Mouse (Mus musculus): ENCODE results near the gene Slc9a1. TPM values are rescaled to one million over a fixed set of nuclear protein-coding genes. Genes with fewer than 3 reads are reported as not detected.

Slc9a1 gene
- polyA plus RNA-seq, 1 experiment from 2014 or later, result 9.2 TPM

GRCm38 (mm10) chr4:133344112-133344511 lies 25.4 kb upstream of the Slc9a1 start:
- Histone ChIP-seq H3K4me1 (ENCODE audit: control insufficient read depth, insufficient read depth, low read length) (peaks cover 2% of the 10 kb centered on the region; the same call in 1 of the 2 replicates), H3K4me2 (ENCODE audit: low read depth, low read length) (no peak overlapping the region), H3K27me3 (replicated peaks; ENCODE audit: control insufficient read depth, insufficient read depth, low read length) (no peaks in the 10 kb centered on the region), H3K27ac (replicated peaks; ENCODE audit: low read depth, low read length) (no peak overlapping the region), H3K36me3 (ENCODE audit: control insufficient read depth, insufficient read depth, low read length) (no peaks in the 10 kb centered on the region), H3K9me3 (ENCODE audit: control insufficient read depth, low read length) (no peaks in the 10 kb centered on the region), H3K4me3 (ENCODE audit: low read depth, low read length) (no peak overlapping the region), H3K9ac (ENCODE audit: low read depth, low read length) (no peak overlapping the region)
- no peak for DNase-seq (ENCODE audit: low spot score)
- 11% methylated on average over 4 of the region's 4 CpGs for WGBS
- ATAC-seq (ENCODE audit: low read depth), result no peak

- Histone ChIP-seq H3K4me2 (ENCODE audit: low read depth, low read length) (no peak overlapping the region), H3K27ac (replicated peaks; ENCODE audit: low read depth, low read length) (no peak overlapping the region), H3K27me3 (replicated peaks; ENCODE audit: control insufficient read depth, insufficient read depth, low read length) (no peaks in the 10 kb centered on the region), H3K9me3 (ENCODE audit: control insufficient read depth, low read length) (no peaks in the 10 kb centered on the region), H3K36me3 (ENCODE audit: control insufficient read depth, insufficient read depth, low read length) (no peaks in the 10 kb centered on the region), H3K4me1 (ENCODE audit: control insufficient read depth, insufficient read depth, low read length) (peaks cover 2% of the 10 kb centered on the region; the same call in 1 of the 2 replicates), H3K4me3 (ENCODE audit: low read depth, low read length) (no peak overlapping the region), H3K9ac (ENCODE audit: low read depth, low read length) (no peak overlapping the region)
- 87% methylated on average over 6 of the region's 6 CpGs for WGBS
- ATAC-seq (ENCODE audit: low read depth) (no peak), DNase-seq (ENCODE audit: low spot score) (no peak)
Observed at GRCm38 (mm10) chr4:133345702-133346101, 23.8 kb upstream of the Slc9a1 start.

DNA sequence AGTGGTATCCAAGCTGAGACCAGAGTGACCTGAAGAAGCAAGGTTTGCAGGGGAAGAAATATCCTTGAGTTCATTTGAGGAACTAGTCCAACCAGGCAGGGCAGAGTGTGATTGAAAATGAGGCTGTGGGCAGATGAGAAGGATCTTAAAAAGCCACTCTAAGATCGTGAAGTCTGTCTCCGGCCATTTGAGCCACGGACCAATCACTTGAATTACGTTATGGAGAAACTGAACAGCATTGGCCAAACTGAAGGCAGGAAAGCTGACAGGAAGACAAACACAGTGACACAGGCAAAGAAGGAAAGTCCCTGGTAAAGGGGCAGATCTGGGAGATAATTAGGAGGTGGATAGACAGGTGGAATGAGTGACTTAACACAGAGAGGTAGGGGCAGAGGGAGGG lies 22.9 kb upstream of the Slc9a1 start:
- Histone ChIP-seq H3K27me3 (replicated peaks; ENCODE audit: control insufficient read depth, insufficient read depth, low read length) (no peaks in the 10 kb centered on the region), H3K9ac (ENCODE audit: low read depth, low read length) (no peak overlapping the region), H3K27ac (replicated peaks; ENCODE audit: low read depth, low read length) (no peak overlapping the region), H3K36me3 (ENCODE audit: control insufficient read depth, insufficient read depth, low read length) (no peaks in the 10 kb centered on the region), H3K4me3 (ENCODE audit: low read depth, low read length) (no peak overlapping the region), H3K9me3 (ENCODE audit: control insufficient read depth, low read length) (no peaks in the 10 kb centered on the region), H3K4me2 (ENCODE audit: low read depth, low read length) (no peak overlapping the region), H3K4me1 (ENCODE audit: control insufficient read depth, insufficient read depth, low read length) (peaks cover 2% of the 10 kb centered on the region; the same call in 1 of the 2 replicates)
- WGBS, result 68% methylated on average over 4 of the region's 4 CpGs
- ATAC-seq (ENCODE audit: low read depth) (no peak), DNase-seq (ENCODE audit: low spot score) (no peak)

DNA sequence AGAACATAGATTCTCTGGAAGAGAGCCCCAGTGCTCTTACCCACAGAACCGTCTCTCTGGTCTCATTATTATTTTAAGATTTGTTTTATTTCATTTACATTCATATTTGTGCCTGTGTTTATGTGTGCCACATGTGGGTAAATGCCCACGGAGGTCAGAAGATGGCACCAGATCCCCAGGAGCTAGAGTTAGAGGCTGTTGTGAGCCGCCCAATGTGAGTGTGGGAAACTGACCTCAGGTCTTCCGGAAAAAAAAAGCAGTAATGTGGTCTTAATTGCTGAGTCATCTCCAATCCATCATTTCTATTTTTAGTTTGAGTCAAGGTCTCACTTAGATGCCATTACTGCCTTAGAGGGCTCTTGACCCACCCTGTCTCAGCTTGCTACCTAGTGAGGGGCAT lies 21.9 kb upstream of the Slc9a1 start:
- DNase-seq (ENCODE audit: low spot score), result no peak
- ATAC-seq (ENCODE audit: low read depth), result no peak
- Histone ChIP-seq H3K4me3 (ENCODE audit: low read depth, low read length) (no peak overlapping the region), H3K9me3 (ENCODE audit: control insufficient read depth, low read length) (no peaks in the 10 kb centered on the region), H3K27me3 (replicated peaks; ENCODE audit: control insufficient read depth, insufficient read depth, low read length) (no peaks in the 10 kb centered on the region), H3K4me2 (ENCODE audit: low read depth, low read length) (no peak overlapping the region), H3K36me3 (ENCODE audit: control insufficient read depth, insufficient read depth, low read length) (no peaks in the 10 kb centered on the region), H3K4me1 (ENCODE audit: control insufficient read depth, insufficient read depth, low read length) (peaks cover 2% of the 10 kb centered on the region; the same call in 1 of the 2 replicates), H3K27ac (replicated peaks; ENCODE audit: low read depth, low read length) (no peak overlapping the region), H3K9ac (ENCODE audit: low read depth, low read length) (no peak overlapping the region)
- 64% methylated on average over 4 of the region's 4 CpGs for WGBS

DNA sequence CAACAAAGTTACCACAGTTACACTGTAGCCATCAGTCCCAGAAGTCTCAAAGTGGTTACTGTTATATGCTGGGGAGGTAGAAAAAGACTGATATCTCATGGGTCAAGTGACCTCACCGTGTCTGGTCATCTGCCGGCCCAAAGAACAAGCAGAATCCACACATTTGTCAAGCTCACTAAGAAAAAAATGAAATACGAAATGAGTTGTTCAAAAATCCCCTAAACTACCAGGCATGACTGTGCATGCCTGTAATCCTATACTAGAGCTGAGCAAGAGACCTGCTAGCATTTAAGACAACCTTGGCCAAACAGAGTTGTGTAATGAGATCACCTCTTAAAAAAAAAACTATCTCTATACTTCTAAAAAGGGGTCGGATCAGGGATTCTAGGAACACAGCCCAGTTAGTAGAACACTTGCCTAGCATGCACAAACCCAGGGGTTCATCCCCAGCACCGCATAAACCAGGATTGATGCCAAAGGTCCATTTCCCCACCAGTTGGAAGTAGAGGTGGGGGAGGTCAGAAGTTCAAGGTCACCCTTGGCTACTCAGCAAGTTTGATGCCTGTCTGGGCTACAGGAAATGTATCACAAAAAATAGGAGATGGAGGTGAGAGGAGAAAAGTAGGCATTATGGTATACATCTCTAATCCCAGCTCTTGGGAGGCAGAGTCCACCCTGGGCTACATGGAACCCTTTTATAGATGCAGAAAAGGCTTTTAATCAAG lies 21.3 kb upstream of the Slc9a1 start:
- Histone ChIP-seq H3K4me2 (ENCODE audit: low read depth, low read length) (no peak overlapping the region), H3K9me3 (ENCODE audit: control insufficient read depth, low read length) (no peaks in the 10 kb centered on the region), H3K4me3 (ENCODE audit: low read depth, low read length) (no peak overlapping the region), H3K36me3 (ENCODE audit: control insufficient read depth, insufficient read depth, low read length) (no peaks in the 10 kb centered on the region), H3K9ac (ENCODE audit: low read depth, low read length) (no peak overlapping the region), H3K27ac (replicated peaks; ENCODE audit: low read depth, low read length) (no peak overlapping the region), H3K27me3 (replicated peaks; ENCODE audit: control insufficient read depth, insufficient read depth, low read length) (no peaks in the 10 kb centered on the region), H3K4me1 (ENCODE audit: control insufficient read depth, insufficient read depth, low read length) (peaks cover 2% of the 10 kb centered on the region; the same call in 1 of the 2 replicates)
- DNase-seq (ENCODE audit: low spot score) (no peak), ATAC-seq (ENCODE audit: low read depth) (no peak)
- 73% methylated on average over 5 of the region's 5 CpGs for whole genome bisulfite sequencing

DNA sequence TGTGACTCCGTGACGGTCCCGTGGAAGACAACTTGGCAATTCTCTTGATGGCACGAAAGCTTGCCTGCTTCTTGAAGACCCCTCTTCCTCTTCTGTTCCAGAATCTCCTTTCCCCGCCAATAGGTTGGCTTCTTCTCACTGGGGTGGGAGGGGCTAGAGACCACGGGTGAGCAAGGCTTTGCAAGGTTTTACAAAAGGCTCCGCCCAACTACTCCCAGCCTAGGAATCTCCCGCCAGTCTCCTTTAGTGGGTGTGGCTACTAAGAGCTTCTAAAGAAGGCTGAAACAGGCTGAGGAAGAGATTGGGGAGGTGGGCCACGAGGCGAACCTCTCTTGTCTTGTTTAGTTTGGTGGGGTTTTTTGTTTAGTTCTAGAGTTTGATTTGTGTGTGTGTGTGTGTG lies 16.7 kb upstream of the Slc9a1 start:
- no peak for ATAC-seq (ENCODE audit: low read depth)
- 77% methylated on average over 10 of the region's 10 CpGs for WGBS

DNA sequence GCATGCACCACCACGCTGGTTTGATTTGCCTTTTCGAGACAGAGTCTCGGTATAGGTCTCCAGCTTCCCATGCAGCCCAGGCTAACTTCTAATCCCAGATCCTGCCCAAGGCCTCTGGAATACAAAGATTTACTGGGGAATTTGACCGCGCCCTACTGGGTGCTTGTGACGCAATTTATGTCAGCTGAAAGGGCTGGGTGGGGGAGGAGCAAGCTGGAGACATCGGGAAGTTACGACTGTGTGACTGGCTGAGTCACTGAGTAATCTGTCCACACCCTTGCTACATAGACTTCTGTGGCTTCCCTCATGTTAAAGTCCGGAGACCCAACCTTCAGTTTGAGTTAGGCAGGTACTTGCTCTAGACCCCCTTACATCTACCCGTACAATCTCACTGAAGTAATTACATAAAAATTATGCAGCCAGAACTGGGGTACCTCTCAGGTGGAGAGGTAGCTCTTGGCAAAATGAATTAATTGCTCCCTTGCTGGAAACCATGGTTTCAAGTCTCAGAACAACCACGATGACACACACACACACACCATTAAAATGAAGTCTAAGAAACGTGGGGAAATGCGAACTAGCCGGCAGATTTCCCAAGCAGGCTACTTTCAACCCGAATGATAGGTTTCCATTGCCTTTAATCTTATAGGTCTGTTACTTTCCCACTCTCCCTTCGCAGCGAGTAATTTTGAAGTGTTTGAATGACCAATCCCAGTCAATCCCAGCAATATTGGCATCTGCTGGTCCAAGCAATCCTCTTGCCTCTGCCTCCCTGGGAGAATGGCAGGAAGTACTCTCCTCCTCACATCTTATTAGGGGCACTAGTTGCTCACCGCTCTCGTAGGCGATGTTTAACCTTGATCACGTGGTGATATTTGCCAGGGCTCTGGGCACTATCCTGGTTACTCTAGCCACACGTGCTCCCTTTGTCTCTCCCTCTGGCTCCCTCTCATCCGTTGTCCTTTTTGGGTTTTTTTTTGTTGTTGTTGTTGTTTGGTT lies 15.8 kb upstream of the Slc9a1 start, which contains the start of gene Wdtc1:
TSS of gene Wdtc1 (minus strand) at position 115 of the 999 bp plus-strand sequence.
- Histone ChIP-seq H3K4me2 (ENCODE audit: low read depth, low read length) (no peak within 1 kb of the TSS), H3K27me3 (replicated peaks; ENCODE audit: control insufficient read depth, insufficient read depth, low read length) (no peaks in the 10 kb centered on the region), H3K4me1 (ENCODE audit: control insufficient read depth, insufficient read depth, low read length) (no peaks in the 10 kb centered on the region), H3K9me3 (ENCODE audit: control insufficient read depth, low read length) (no peaks in the 10 kb centered on the region), H3K36me3 (ENCODE audit: control insufficient read depth, insufficient read depth, low read length) (no peaks in the 10 kb centered on the region), H3K9ac (ENCODE audit: low read depth, low read length) (no peak within 1 kb of the TSS), H3K27ac (replicated peaks; ENCODE audit: low read depth, low read length) (no peak within 1 kb of the TSS), H3K4me3 (ENCODE audit: low read depth, low read length) (no peak within 1 kb of the TSS)
- 89% methylated on average over 23 of the region's 23 CpGs for WGBS
- no peak for ATAC-seq (ENCODE audit: low read depth)
- no peak for DNase-seq (ENCODE audit: low spot score)

More for the DNA sequence above, 16.7 kb upstream of the Slc9a1 start:
- Histone ChIP-seq H3K9me3 (ENCODE audit: control insufficient read depth, low read length) (no peaks in the 10 kb centered on the region), H3K27ac (replicated peaks; ENCODE audit: low read depth, low read length) (no peak overlapping the region), H3K4me2 (ENCODE audit: low read depth, low read length) (no peak overlapping the region), H3K36me3 (ENCODE audit: control insufficient read depth, insufficient read depth, low read length) (no peaks in the 10 kb centered on the region), H3K4me3 (ENCODE audit: low read depth, low read length) (no peak overlapping the region), H3K4me1 (ENCODE audit: control insufficient read depth, insufficient read depth, low read length) (no peaks in the 10 kb centered on the region), H3K9ac (ENCODE audit: low read depth, low read length) (no peak overlapping the region), H3K27me3 (replicated peaks; ENCODE audit: control insufficient read depth, insufficient read depth, low read length) (no peaks in the 10 kb centered on the region)
- no peak for DNase-seq (ENCODE audit: low spot score)

DNA sequence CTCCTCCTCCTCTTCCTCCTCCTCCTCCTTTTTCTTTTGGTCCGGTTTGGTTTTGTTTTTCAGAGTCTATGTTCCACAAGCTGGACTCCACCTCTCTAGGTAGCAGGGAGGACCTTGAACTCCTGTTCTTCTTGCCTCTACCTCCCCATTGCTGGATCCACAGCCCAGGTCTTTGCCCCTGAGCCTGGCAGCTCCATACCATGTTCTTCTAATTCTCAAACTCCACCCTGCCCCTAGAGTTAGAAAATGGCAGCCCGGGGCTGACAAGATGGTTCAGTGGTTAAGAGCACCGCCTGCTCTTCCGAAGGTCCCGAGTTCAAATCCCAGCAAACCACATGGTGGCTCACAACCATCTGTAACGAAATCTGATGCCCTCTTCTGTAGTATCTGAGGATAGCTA lies 14.9 kb upstream of the Slc9a1 start:
- Histone ChIP-seq H3K36me3 (ENCODE audit: control insufficient read depth, insufficient read depth, low read length) (no peaks in the 10 kb centered on the region), H3K27me3 (replicated peaks; ENCODE audit: control insufficient read depth, insufficient read depth, low read length) (no peaks in the 10 kb centered on the region), H3K27ac (replicated peaks; ENCODE audit: low read depth, low read length) (no peak overlapping the region), H3K4me2 (ENCODE audit: low read depth, low read length) (no peak overlapping the region), H3K9ac (ENCODE audit: low read depth, low read length) (no peak overlapping the region), H3K4me3 (ENCODE audit: low read depth, low read length) (no peak overlapping the region), H3K4me1 (ENCODE audit: control insufficient read depth, insufficient read depth, low read length) (no peaks in the 10 kb centered on the region), H3K9me3 (ENCODE audit: control insufficient read depth, low read length) (no peaks in the 10 kb centered on the region)
- ATAC-seq (ENCODE audit: low read depth), result no peak
- no peak for DNase-seq (ENCODE audit: low spot score)
- WGBS, result 94% methylated on average over 6 of the region's 6 CpGs

All from embryonic facial prominence, embryonic 14.5 days (tissue).